In genomic region chr16:93973123-93973522, GRCm38 (mm10) we compare ENCODE assay signal across 9 mouse cellular contexts. TPM values are rescaled to one million over a fixed set of nuclear protein-coding genes. Genes with fewer than 3 reads are reported as not detected.
A peak's percentile ranks its signal among the peaks of the same experiment; 100 is the strongest.
DNase-seq lines count a peak whose midpoint lies in the region; ATAC-seq and TF ChIP-seq lines count a peak whose summit lies in the region.
"Had no signal": no experiment of that assay in that cellular context is flagged by ENCODE, and none has a peak within 500 bp of the region (broad histone marks: within the 10 kb centered on the region; RNA-seq: fewer than 3 reads in every experiment).

No protein-coding gene starts in this region.

- no peak overlapping the region for H3K9ac ChIP-seq in heart, adult 2 months (ENCODE audit: low read depth, low read length)
- H3K9ac ChIP-seq in ES-Bruce4 (ENCODE audit: low read depth, poor library complexity, severe bottlenecking), result peak overlapping the region; percentile 49
- H3K9ac ChIP-seq in hindbrain, embryonic 12.5 days, result peak overlapping the region; percentile 38; the same call in 1 of the 2 replicates

- intact Hi-C loops in heart, adult 2 months (cut with DNase I), result no loop called here
- intact Hi-C loops in heart, postnatal 36 days (cut with DNase I), result no loop called here

- 21% methylated on average over 10 of the region's 10 CpGs for WGBS in heart, adult 2 months
- 40% methylated on average over 10 of the region's 10 CpGs for WGBS in hindbrain, embryonic 12.5 days

- peak overlapping the region; percentile 44 for H3K4me2 ChIP-seq in hindbrain, embryonic 12.5 days (replicated peaks)

- no peaks in the 10 kb centered on the region for H3K4me1 ChIP-seq in heart, adult 2 months (ENCODE audit: control insufficient read depth, insufficient read depth, low read length)
- no peaks in the 10 kb centered on the region for H3K4me1 ChIP-seq in ES-Bruce4 (ENCODE audit: control insufficient read depth, insufficient read depth, low read length)
- no peaks in the 10 kb centered on the region for H3K4me1 ChIP-seq in hindbrain, embryonic 12.5 days

- H3K4me3 ChIP-seq in heart, adult 2 months, result peak overlapping the region; percentile 6; the same call in 1 of the 2 replicates
- H3K4me3 ChIP-seq in ES-Bruce4 (ENCODE audit: low read depth, low read length), result peak overlapping the region; percentile 56
- peak overlapping the region; percentile 18; the same call in 1 of the 2 replicates for H3K4me3 ChIP-seq in hindbrain, embryonic 12.5 days

- no peak for TF ChIP-seq EP300 in heart, adult 2 months (IDR thresholded peaks at IDR 0.05; ENCODE audit: insufficient read depth, low read depth, low read length)
- no peak for TF ChIP-seq EP300 in ES-Bruce4 (IDR thresholded peaks at IDR 0.05; ENCODE audit: insufficient read depth, low read depth, low read length)

- H3K79me2 ChIP-seq in heart, adult 2 months (replicated peaks; ENCODE audit: control insufficient read depth, insufficient read depth, low read length), result no peaks in the 10 kb centered on the region

- no peak for TF ChIP-seq CTCF in heart, adult 2 months (IDR thresholded peaks at IDR 0.05)
- no peak for TF ChIP-seq CTCF in ES-Bruce4 (IDR thresholded peaks at IDR 0.05; ENCODE audit: low read depth, low read length)

- no peaks in the 10 kb centered on the region for H3K36me3 ChIP-seq in heart, adult 2 months (ENCODE audit: control insufficient read depth, insufficient read depth, low read length)
- H3K36me3 ChIP-seq in ES-Bruce4 (ENCODE audit: control insufficient read depth, insufficient read depth, low read length, poor library complexity, severe bottlenecking), result no peaks in the 10 kb centered on the region
- H3K36me3 ChIP-seq in hindbrain, embryonic 12.5 days, result no peaks in the 10 kb centered on the region

- no peaks in the 10 kb centered on the region for H3K9me3 ChIP-seq in ES-Bruce4 (replicated peaks; ENCODE audit: control insufficient read depth, insufficient read depth, low read length, poor library complexity, severe bottlenecking)
- H3K9me3 ChIP-seq in hindbrain, embryonic 12.5 days (replicated peaks), result no peaks in the 10 kb centered on the region

- no peak for DNase-seq in heart, adult 2 months
- DNase-seq in heart, postnatal 36 days, result no peak
- DNase-seq in testis, postnatal 10 days (ENCODE audit: low spot score), result no peak

- H3K27me3 ChIP-seq in heart, adult 2 months (ENCODE audit: control insufficient read depth, insufficient read depth, low read length), result no peaks in the 10 kb centered on the region
- H3K27me3 ChIP-seq in ES-Bruce4 (ENCODE audit: control insufficient read depth, insufficient read depth, low read length, poor library complexity, severe bottlenecking), result no peaks in the 10 kb centered on the region
- H3K27me3 ChIP-seq in hindbrain, embryonic 12.5 days, result no peaks in the 10 kb centered on the region
- H3K27me3 ChIP-seq: CH12.LX had no signal

- ATAC-seq in hindbrain, embryonic 12.5 days (ENCODE audit: low FRiP score), result no peak
- ATAC-seq in megakaryocyte-erythroid progenitor cell, adult 5-6 weeks (replicated peaks; ENCODE audit: low FRiP score, low TSS enrichment, poor library complexity, severe bottlenecking), result peak; percentile 54
- ATAC-seq in CD4-positive, CD25-positive, alpha-beta regulatory T cell, adult 4 months, result no peak
- ATAC-seq in frontal cortex, adult (ENCODE audit: low TSS enrichment), result no peak

- TF ChIP-seq POLR2A in heart, adult 2 months (IDR thresholded peaks at IDR 0.05; ENCODE audit: insufficient read depth, low read depth, low read length), result no peak
- TF ChIP-seq POLR2A in ES-Bruce4 (IDR thresholded peaks at IDR 0.05; ENCODE audit: insufficient read depth, low read length), result no peak

- no peak overlapping the region for H3K27ac ChIP-seq in heart, adult 2 months
- H3K27ac ChIP-seq in ES-Bruce4 (ENCODE audit: insufficient read depth, low read length), result no peak overlapping the region
- H3K27ac ChIP-seq in hindbrain, embryonic 12.5 days, result no peak overlapping the region

RNA-seq across cellular contexts. Expression of gene Cldn14, which starts 35.5 kb away (rescaled TPM):
- not detected for total RNA-seq in heart, adult 2 months (2021)
- polyA plus RNA-seq in heart, adult 2 months (2012; rRNA removed), result not detected in 2 replicates
- not detected for total RNA-seq in heart, postnatal 36 days (2021)
- 0.42 TPM in 1 of 2 replicates, not detected in the other for polyA plus RNA-seq in ES-Bruce4 (2011; ENCODE audit: insufficient read depth, insufficient read length, low read depth, missing spikeins)
- polyA plus RNA-seq in hindbrain, embryonic 12.5 days (2016; fragmentation: Nextera tagmentation; extraction: Ambion mirVana), result 0.16 and 0.17 TPM in 2 replicates
- total RNA-seq in megakaryocyte-erythroid progenitor cell, adult 5-6 weeks (2014; fragmentation: Nextera tagmentation), result not detected in 2 replicates
- total RNA-seq in megakaryocyte-erythroid progenitor cell, adult 5-6 weeks (2017), result not detected in 2 replicates
- polyA plus RNA-seq in CD4-positive, CD25-positive, alpha-beta regulatory T cell, adult 4 months (2017; shearing (Covaris generic)), result not detected

Comparison
In these comparisons a context has a peak if more than half of its experiments do, and no peak if none do; other contexts are left out.
1. H3K4me3 ChIP-seq: peak in every context shown above with its lines; median percentile 56 in ES-Bruce4; 18 in hindbrain, embryonic 12.5 days; 6 in heart, adult 2 months.